Mouse (Mus musculus): ENCODE measurements around the gene Taok3.

The Taok3 gene

DNA sequence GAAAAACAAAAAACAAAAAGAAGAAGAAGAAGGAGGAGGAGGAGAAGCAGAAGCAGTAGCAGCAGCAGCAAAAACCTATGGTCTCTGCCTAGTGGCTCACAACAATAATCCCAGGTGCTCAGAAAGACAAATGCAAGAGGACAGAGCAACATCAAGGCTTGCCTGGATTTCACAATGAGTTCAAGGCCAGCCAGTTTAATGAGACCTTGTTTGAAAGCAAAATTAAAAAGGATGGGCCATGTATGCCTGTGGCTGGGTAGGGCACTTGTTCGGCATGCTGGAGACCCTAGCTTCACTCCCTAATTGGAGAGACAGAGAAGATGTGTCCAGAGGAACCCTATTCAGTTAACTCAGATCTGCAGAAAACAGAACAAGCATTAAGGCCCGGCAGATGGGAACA lies 2.7 kb upstream of the Taok3 start:
- no peak for DNase-seq (ENCODE audit: low read depth, low spot score)

GRCm38 (mm10) chr5:117117716-117118115 lies 2.2 kb upstream of the Taok3 start:
- no peak for DNase-seq (ENCODE audit: low read depth, low spot score)

DNA sequence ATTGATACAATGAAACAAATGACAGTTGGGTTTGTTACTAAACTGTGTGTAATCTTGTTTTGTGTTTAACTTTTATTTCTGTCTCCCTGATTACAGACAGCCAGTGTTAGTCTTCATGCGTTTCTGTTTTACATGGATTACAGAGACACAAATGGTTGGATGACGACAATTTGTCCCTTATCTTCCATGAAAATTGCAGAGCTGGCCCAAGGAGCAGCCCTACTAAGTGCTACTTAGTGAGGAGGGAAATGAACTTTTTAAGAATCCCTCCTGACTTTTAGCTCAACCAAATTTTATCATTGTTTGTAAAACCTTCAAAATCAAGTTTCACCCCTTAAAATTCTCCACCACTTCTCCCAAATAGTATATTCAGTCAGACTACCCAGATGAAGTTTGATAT lies 1.7 kb upstream of the Taok3 start:
- no peak for DNase-seq (ENCODE audit: low read depth, low spot score)

DNA sequence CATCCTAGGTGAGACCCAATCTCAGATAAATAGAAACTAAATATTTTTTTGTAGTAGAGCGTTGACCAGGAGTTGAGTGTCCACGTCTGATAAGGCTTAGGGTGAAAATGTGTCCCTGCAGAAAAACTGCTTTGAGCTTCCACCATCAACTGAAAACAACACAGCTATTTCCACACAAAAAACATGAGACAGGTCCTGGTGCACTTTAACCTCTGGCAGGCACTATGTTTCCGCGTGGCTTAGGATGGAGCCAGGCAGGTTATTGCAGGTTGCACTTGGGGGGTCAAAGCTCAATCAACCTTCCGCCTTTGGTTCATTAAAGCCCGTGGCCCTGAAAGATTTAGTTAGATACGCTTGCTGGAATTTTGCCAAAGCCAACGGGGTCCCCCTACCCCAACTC lies 1.1 kb upstream of the Taok3 start:
- no peak for DNase-seq (ENCODE audit: low read depth, low spot score)

DNA sequence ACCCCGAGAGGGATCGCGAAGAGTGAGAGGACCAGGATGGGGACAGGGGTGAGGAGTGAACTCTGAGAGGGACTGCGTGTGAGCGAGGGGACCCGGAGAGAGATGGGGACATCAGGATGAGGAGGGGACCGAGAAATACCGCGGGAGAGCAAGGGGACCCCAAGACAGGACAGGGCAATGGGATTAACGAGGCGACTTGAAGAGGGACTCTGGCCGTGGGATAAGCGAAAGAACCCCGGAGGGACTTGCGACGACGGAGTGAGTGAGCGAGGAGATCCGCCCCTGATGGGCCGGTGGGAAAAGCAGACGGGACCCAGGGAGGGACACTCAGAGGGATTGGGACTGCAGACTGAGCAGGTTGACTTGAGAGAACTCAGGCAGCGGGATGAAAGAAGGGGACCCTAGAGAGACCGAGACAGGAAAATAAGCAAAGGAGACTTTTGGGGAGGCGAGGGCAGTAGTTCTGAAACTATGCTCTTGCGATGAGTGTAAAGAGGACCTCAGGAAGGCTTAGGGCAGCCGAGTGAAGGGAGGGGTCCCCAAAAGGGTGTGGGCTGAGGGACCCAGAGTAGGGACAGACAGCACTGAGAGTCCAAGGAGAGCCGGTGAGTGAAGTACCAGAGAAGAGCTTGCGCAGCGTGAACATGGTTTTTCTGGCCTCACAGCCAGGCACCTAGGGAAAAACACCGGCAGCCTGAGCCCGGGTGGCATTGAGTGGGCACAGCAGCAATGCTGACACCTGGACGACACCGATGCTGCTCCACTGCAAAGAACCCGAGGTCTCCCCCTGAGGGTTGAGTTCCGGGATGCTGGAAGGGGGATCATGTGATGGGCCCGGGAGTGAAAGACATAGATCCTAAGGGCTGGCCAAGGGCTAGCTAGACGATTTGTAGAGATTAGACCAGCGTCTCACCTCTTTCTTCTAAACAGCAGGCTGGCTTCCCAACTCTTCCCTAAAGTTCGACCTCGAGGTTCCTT lies 849 bp downstream of the Taok3 start:
- peak; percentile 39 for DNase-seq (ENCODE audit: low read depth, low spot score)

DNA sequence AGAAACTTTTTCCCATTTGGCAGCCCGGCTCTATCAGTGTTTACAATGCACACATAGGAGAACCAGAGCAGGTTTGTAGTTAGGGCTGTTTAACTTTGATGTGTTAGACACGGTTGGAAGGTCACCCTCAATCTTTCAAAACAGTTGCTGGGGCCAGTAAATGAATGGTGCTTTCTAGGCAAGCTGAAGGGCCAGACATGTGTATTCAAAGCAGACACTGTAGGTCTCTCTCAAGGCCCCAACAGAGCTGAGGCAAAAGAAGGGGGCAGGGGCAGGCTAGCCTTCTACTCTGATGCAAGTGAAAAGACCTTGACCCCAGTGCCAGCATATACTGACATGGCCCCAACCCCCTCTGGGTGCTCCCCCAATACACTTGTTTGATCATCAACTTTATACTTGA lies 1.7 kb downstream of the Taok3 start:
- DNase-seq (ENCODE audit: low read depth, low spot score) = no peak

- DNase-seq (ENCODE audit: low read depth, low spot score) = no peak
These were observed 3.2 kb downstream of the Taok3 start for GRCm38 (mm10) chr5:117123102-117123501.

- DNase-seq (ENCODE audit: low read depth, low spot score) = no peak
These were observed 3.9 kb downstream of the Taok3 start for GRCm38 (mm10) chr5:117123840-117124239.

GRCm38 (mm10) chr5:117125482-117126346 lies 5.8 kb downstream of the Taok3 start:
- DNase-seq (ENCODE audit: low read depth, low spot score) = no peak

DNA sequence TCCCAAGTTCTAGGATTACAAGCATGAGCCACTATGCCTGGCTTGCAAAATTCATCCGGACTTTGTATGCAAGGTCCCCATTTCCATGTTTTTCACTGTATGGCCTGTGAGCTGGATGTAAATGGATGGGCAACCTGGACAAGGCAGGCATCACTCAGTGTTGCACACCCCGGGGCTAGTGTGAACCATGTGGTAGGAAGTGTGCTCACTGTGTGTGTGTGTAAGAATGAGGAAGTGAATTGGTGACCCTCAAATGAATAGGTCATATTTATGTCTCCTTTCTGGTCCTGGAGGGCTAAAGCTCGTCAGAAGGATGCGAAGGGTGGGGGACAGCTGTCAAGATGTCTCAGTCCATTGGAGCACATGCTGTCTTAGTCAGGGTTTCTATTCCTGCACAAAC lies 7.1 kb downstream of the Taok3 start:
- no peak for DNase-seq (ENCODE audit: low read depth, low spot score)

DNA sequence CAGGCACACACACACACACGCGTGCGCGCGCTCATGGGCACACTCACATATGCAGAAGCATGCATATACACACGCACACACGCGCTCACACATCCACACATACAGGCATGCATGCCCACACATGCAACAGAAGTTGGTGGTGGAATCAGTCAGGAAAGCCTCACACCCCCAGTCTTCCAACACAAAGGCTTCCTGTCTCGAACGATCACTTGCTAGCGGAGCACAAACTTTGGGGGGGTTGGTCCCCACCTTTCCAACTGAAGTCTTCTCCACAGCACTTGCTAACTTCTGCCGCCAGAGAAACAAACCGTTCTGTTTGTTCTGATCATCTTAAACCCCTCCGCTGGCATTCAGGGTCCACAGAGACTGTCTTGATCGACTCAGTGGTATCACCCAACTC lies 10.8 kb downstream of the Taok3 start:
- DNase-seq (ENCODE audit: low read depth, low spot score) = no peak

- DNase-seq (ENCODE audit: low read depth, low spot score) = peak; percentile 86
These were observed 13.6 kb downstream of the Taok3 start for GRCm38 (mm10) chr5:117133446-117134065.

GRCm38 (mm10) chr5:117134066-117134888 lies 14.3 kb downstream of the Taok3 start:
- DNase-seq (ENCODE audit: low read depth, low spot score) = peak; percentile 59

DNA sequence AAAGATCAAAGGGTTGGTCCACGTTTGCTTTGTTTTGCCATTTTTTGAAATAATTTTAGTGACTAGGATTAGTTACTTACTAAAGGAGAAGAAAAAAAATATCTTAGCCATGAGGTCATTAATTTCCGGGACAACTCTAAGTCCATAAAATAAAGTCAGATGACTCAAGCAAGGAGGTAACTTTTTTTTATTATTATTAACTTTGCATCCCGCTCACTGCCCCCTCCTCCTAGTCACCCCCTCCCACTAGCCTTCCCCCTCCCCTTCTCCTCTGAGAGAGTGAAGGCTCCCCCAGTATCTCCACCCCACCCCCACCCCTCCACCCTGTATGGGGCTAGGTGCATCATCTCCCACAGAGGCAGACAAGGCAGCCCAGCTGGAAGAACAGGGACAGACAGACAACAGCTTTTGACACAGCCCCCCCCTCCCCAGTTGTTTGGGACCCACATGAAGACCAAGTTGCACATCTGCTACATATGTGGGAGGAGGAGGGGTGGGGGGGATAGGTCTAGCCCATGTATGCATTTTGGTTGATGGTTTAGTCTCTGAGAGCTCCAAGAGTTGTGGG lies 15.0 kb downstream of the Taok3 start:
- no peak for DNase-seq (ENCODE audit: low read depth, low spot score)

- peak; percentile 71 for DNase-seq (ENCODE audit: low read depth, low spot score)
These were observed 15.9 kb downstream of the Taok3 start for GRCm38 (mm10) chr5:117135869-117136268.

- no peak for DNase-seq (ENCODE audit: low read depth, low spot score)
These were observed 16.6 kb downstream of the Taok3 start for GRCm38 (mm10) chr5:117136570-117136969.

GRCm38 (mm10) chr5:117137011-117137410 lies 17.1 kb downstream of the Taok3 start:
- no peak for DNase-seq (ENCODE audit: low read depth, low spot score)

DNA sequence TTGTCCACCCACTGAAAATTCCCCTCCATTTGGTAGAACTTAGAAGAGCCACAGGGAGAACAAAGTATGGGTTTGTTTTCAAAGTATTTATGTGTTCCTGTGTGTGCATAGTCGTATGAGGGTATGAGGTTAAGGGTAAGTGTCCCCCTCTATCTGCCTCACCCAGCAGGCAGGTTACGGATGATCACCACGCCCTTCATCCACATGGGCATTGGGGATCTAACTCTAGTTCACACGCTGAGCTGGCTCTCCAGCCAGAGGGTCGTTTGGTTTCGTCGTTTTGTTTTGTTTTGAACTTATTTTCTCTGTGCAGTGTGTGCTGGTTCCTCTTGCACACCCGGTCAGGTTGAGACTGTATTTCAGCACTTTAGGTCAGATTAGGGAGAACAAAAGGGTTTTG lies 17.7 kb downstream of the Taok3 start:
- no peak for DNase-seq (ENCODE audit: low read depth, low spot score)

GRCm38 (mm10) chr5:117138295-117138988 lies 18.5 kb downstream of the Taok3 start:
- DNase-seq (ENCODE audit: low read depth, low spot score) = peak; percentile 68

DNA sequence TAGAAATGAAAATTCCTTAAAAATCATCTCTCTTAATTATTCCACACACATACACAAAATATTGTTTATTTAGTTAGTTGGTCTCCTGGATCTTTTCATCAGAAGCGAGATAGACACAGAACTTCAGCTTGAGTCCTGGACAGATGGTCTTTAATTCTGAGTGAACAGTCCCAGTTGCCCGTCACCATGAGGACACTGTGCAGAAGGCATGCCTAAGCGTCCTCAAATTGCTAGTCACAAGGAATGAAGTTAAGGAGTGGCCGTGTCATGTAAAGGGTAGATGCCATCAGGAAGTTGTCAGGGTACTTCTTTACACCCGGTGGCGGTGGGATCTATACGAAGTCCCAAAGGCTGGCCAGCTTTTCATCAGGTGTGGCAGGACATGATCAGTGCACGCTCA lies 19.9 kb downstream of the Taok3 start:
- DNase-seq (ENCODE audit: low read depth, low spot score) = no peak

Data from CD4-positive, CD25-positive, alpha-beta regulatory T cell, adult 2 months (primary cell).